Mouse (Mus musculus) lung, postnatal 0 days (tissue): ENCODE measurements at regions not wholly inside any gene's neighbourhood (a gene's known extent, or its start where the extent isn't known, plus 50 kb on each side); places are given as distances from the start of the nearest gene placed in this dataset.

Source experiments
- CTCF ChIP-seq: IDR thresholded peaks from 2 replicates; pipeline ENCODE4 v1.5.1; 2016; ENCODE audit warnings: antibody characterized with exemption, mild to moderate bottlenecking
- EP300 ChIP-seq: IDR thresholded peaks from 2 replicates; pipeline ENCODE4 v1.6.1; 2016; ENCODE audit warnings: antibody characterized with exemption, mild to moderate bottlenecking, control low read depth

- TF ChIP-seq EP300 (no peak), CTCF (peak; percentile 82)
Measured at GRCm38 (mm10) chr9:76390839-76391238, 67.2 kb upstream of the Hcrtr2 start.
